Mouse (Mus musculus) ES-Bruce4 (cell line): ENCODE results near the gene 4930519G04Rik.

Experiments used
- CTCF ChIP-seq: IDR thresholded peaks from one replicate; pipeline ENCODE4 v1.8.1; 2011; ENCODE audit warnings: low read depth, low read length
- EP300 ChIP-seq: IDR thresholded peaks from 2 replicates; pipeline ENCODE4 v1.6.1; 2011; ENCODE audit warnings: low read depth, low read length; ENCODE audit not compliant: insufficient read depth

DNA sequence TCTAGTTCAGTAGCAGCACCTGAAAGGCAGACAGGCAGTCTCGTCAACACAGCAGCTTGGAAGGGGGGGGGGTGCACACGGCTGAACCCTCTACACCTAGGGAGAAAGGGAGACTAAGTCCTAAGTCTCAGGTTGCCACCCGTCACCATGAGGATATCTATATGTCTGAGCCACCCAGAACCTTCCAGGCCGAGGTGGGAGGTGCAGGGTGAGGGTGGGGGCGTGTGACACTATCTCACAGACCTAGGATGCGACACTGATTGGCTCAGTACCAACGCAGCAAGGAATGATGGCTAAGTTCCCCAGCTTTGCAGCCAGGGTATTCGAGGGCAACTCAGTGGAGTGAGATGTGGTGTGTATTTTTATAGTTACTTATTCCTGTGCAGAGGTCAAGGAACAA lies 45.1 kb upstream of the 4930519G04Rik start:
- TF ChIP-seq CTCF: no peak
- no peak for TF ChIP-seq EP300
